Mouse (Mus musculus) megakaryocyte, embryonic 14.5 days (primary cell): ENCODE data around the gene Ptpn3. TPM values are rescaled to one million over a fixed set of nuclear protein-coding genes. Genes with fewer than 3 reads are reported as not detected.

Experiments
- H3K27me3 ChIP-seq: replicated peaks from 2 replicates; pipeline ENCODE3; 2012; ENCODE audit warnings: inconsistent platforms
- H3K36me3 ChIP-seq: replicated peaks from 2 replicates; pipeline ENCODE3; 2012; ENCODE audit warnings: low read length, inconsistent platforms, mixed read lengths
- H3K4me1 ChIP-seq: 2 replicates; pipeline ENCODE4 v1.6.1; 2012; ENCODE audit warnings: inconsistent platforms
- H3K4me3 ChIP-seq: replicated peaks from 2 replicates; pipeline ENCODE3; 2012; ENCODE audit warnings: moderate library complexity, mild to moderate bottlenecking, inconsistent platforms
- H3K9me3 ChIP-seq: 2 replicates; pipeline ENCODE4 v1.6.1; 2012; ENCODE audit warnings: inconsistent platforms
- FLI1 ChIP-seq: IDR thresholded peaks from 2 replicates; pipeline ENCODE4 v1.6.1; 2012; ENCODE audit warnings: low read length, inconsistent platforms, mixed read lengths
- GATA1 ChIP-seq: IDR thresholded peaks from 3 replicates; pipeline ENCODE4 v1.6.1; 2012; ENCODE audit warnings: mixed read lengths, low read length, inconsistent platforms, borderline replicate concordance
- polyA plus RNA-seq: library from polyadenylated mRNA; stranded (reverse); fragments of >175 nt; gene quantifications from 2 replicates; pipeline ENCODE4 v1.2.3, GENCODE M21; 2012; ENCODE audit warnings: low replicate concordance; ENCODE audit not compliant: insufficient read depth

Gene Ptpn3
- polyA plus RNA-seq, 1 experiment = 0.07 TPM

DNA sequence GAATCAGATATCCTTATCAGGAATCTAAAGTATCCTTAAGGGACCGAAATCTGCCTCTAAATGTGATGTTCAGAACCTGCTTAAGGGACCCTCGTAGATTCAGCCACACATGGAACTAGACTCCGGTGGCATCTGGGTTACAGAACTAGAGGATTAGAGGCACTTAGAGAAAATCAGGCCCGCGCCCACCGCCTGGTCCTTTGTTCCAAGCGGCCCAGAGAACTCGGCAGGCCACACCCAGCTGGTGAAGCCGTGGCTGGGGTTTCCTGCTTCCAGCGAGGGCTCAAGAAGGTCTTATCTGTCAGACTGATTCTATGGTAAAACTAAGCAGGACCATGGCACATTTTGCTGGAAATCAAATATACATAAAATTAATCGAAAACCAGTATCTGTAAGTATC, 58.3 kb downstream of the Ptpn3 start:
- Histone ChIP-seq H3K4me3 (no peak overlapping the region), H3K4me1 (peaks cover 5% of the 10 kb centered on the region), H3K27me3 (peaks cover 4% of the 10 kb centered on the region), H3K36me3 (peaks cover 24% of the 10 kb centered on the region), H3K9me3 (no peaks in the 10 kb centered on the region)
- TF ChIP-seq GATA1 = no peak

DNA sequence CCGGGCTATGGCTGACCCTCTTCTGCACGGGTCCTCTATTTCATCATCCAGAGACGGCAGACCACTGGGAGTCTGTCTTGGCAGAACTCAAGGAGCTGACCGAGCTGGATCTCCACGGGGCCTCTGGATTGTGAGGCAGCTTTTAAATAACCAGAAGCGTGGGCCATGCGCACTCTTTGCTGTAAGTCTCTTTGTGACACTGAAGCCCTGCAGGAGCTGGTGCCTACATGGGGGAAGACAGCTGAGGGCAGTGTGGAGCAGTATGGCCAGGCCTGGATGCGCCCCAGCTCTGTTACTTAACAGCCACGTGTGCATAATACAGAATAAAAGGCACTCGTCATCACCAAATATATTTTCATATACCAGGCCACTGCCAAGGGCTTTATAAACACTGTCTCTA, 60.7 kb downstream of the Ptpn3 start:
- Histone ChIP-seq H3K4me1 (peaks cover 4% of the 10 kb centered on the region; the same call in 1 of the 2 replicates), H3K4me3 (no peak overlapping the region), H3K9me3 (no peaks in the 10 kb centered on the region), H3K27me3 (peaks cover 6% of the 10 kb centered on the region), H3K36me3 (peaks cover 23% of the 10 kb centered on the region)
- TF ChIP-seq FLI1 (no peak), GATA1 (no peak)

DNA sequence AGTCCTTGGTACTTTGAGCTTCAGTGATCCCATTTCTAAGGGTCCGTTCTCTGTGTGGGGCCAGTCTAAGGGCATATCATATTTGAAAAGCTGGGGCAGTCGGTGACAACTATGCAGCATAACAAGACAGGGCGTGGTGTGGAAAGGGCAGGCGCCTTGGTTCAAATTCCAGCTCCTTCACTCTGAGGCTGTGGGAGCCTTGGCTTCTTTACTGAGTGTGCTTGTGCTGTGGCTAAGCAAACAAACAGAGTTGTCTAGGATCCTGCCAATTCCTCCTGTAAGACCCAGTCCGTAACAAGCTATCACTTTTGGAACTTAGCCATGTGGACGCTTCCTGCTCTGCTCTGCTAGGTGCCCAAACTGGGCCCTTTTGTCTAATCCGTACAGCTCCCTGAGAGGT, 61.5 kb downstream of the Ptpn3 start:
- peaks cover 25% of the 10 kb centered on the region for H3K36me3 ChIP-seq
- H3K27me3 ChIP-seq = peaks cover 6% of the 10 kb centered on the region
- no peak overlapping the region for H3K4me3 ChIP-seq
- H3K4me1 ChIP-seq = peaks cover 4% of the 10 kb centered on the region; the same call in 1 of the 2 replicates
- no peaks in the 10 kb centered on the region for H3K9me3 ChIP-seq
- TF ChIP-seq GATA1 (no peak), FLI1 (no peak)

DNA sequence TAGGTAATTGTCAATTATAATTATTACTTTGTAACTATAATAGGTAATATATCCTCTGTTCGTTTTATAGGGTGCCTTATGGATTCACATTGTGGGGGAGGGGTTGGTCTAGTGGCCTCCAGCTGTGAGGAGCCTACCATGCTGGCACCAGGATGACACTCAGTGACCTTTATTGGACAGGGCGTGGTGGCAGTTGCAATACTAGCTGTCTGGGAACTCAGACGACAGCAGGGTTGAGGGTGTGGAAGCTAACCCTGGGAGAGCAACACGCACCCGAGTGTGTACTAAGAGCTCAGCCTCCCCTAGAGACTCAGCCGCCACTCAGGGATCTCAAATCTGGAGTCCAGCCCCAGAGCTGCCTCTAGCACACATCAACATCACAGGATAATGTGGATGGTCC, 62.5 kb downstream of the Ptpn3 start:
- H3K27me3 ChIP-seq = peaks cover 6% of the 10 kb centered on the region
- H3K4me3 ChIP-seq = no peak overlapping the region
- TF ChIP-seq FLI1 (no peak), GATA1 (no peak)
- peaks cover 32% of the 10 kb centered on the region for H3K36me3 ChIP-seq
- no peaks in the 10 kb centered on the region for H3K9me3 ChIP-seq
- H3K4me1 ChIP-seq = peaks cover 4% of the 10 kb centered on the region; the same call in 1 of the 2 replicates

DNA sequence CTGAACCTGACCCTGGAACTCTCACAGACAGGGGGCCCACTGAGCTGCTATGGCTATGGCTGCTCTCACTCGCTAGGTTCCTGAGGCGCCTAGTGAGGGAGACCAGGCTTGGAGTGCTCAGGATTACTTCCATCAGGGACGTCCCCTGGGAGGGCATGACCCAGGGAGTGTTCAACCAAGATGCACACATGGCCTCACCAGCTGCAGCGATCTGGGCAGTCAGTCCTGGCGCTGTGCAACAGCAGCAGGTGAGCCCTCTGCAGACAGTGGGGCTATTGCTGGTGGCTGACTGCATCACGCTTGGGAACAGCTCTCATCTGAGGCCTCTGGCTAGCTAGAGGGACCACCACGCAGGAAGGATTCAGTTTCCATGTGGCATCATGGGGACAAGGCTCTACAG, 63.5 kb downstream of the Ptpn3 start:
- Histone ChIP-seq H3K4me1 (peaks cover 4% of the 10 kb centered on the region; the same call in 1 of the 2 replicates), H3K27me3 (peaks cover 6% of the 10 kb centered on the region), H3K36me3 (peaks cover 34% of the 10 kb centered on the region), H3K9me3 (no peaks in the 10 kb centered on the region), H3K4me3 (peak overlapping the region; percentile 11)
- TF ChIP-seq FLI1 = no peak

DNA sequence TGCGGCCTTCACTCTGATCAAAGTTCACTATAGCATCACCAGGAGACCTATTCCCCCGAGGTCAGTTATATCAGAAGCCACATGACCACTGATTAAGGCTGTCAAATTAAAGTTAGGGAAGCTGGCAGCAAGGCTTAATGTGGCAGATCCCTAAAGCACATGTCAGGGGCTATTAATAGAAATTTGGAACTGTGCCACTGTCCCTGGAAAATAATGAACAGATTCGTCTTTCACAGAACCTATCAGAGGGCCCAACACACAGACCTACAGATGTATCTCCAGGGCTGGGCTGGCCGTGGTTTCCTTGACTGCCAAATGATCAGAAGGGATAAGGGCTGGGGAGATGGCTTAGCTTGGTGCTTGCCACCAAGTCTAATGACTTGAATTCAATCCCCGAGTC, 65.1 kb downstream of the Ptpn3 start:
- Histone ChIP-seq H3K4me1 (peaks cover 4% of the 10 kb centered on the region; the same call in 1 of the 2 replicates), H3K4me3 (no peak overlapping the region), H3K27me3 (peaks cover 1% of the 10 kb centered on the region), H3K9me3 (no peaks in the 10 kb centered on the region), H3K36me3 (peaks cover 41% of the 10 kb centered on the region)
- TF ChIP-seq GATA1 (no peak), FLI1 (no peak)

DNA sequence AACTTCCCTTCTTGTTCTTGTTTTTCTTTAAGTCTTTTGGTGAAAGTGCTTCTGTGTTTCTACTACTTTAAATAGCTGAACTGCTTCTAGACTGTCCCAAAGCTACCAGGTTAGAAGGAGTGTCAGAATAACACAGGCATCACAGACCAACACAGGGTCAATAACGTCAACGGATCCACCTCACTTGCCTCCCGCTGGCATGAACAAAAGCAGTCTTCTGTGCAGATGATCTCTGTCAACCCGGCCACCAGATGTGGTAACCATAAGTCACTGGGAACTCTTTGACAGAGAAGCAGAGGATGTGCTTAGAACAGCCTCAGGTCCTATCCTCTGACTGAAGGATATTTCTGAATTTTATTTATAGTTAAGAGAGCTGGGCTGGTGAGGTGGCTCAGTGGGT, 65.9 kb downstream of the Ptpn3 start:
- TF ChIP-seq FLI1 (no peak), GATA1 (no peak)
- Histone ChIP-seq H3K9me3 (no peaks in the 10 kb centered on the region), H3K36me3 (peaks cover 49% of the 10 kb centered on the region), H3K4me3 (no peak overlapping the region), H3K27me3 (peaks cover 1% of the 10 kb centered on the region), H3K4me1 (peaks cover 4% of the 10 kb centered on the region; the same call in 1 of the 2 replicates)

DNA sequence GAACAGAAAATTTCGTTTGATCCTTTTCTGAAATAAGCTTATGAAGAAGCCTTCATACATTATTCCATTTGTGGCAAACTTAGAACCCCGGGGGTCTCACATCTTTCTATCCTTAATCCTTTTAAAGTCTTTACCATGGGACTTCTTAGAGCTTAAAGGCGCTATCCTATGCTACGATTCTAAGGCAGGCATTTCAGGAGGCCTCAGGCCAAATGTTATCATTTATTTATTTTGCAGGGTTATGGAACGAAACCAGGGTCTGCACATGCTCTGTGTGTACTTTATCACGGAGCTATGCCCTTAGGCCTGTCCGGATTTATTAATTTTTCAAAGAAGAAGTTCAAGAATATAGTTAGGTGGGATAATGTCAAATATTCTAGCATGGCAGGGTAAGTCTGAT, 67.3 kb downstream of the Ptpn3 start:
- TF ChIP-seq FLI1 = no peak
- no peaks in the 10 kb centered on the region for H3K9me3 ChIP-seq
- no peak overlapping the region for H3K4me3 ChIP-seq
- H3K4me1 ChIP-seq = peaks cover 4% of the 10 kb centered on the region; the same call in 1 of the 2 replicates
- peaks cover 1% of the 10 kb centered on the region for H3K27me3 ChIP-seq
- peaks cover 50% of the 10 kb centered on the region for H3K36me3 ChIP-seq

DNA sequence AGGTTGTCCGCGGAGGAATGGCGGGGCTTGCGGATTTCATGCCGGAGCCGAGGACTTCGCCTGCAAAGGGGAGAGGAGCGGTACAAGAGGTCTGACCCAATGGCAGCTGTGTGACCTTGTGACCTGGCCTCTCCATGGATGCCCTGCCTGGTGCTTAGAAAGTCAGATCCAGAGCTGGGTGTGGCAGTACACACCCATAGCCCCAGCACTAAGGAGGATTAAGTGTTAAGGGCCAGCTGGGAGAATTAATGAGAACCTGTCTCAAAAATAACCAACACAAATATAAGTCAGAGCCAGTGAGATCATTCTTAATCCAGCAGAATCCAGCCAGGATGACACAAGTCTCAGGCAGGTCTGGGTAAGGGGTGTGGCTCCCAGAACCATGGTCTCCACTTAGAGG, 69.2 kb downstream of the Ptpn3 start:
- peaks cover 4% of the 10 kb centered on the region; the same call in 1 of the 2 replicates for H3K4me1 ChIP-seq
- H3K4me3 ChIP-seq = no peak overlapping the region
- H3K9me3 ChIP-seq = no peaks in the 10 kb centered on the region
- peaks cover 43% of the 10 kb centered on the region for H3K36me3 ChIP-seq
- peaks cover 2% of the 10 kb centered on the region for H3K27me3 ChIP-seq
- TF ChIP-seq GATA1 (no peak), FLI1 (no peak)

DNA sequence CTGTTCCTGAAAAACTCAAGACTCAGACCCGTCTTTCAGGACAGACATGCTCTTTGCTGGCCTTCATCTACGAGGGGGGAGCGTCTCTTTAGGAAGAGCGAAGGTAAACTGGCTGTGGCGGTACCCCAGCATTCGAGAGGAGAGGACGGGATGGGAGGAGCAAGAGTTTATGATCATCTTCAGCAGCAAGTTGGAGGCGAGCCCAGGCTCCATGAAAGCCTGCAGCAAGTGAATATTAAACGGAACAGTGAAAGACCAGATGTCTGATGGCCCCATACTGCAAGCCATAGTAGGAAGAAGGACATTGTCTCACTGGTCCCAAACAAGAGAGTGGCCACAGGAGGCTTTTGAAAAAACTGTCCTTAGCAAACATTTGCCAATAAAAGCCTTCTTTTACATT, 70.3 kb downstream of the Ptpn3 start:
- Histone ChIP-seq H3K9me3 (no peaks in the 10 kb centered on the region), H3K27me3 (peaks cover 2% of the 10 kb centered on the region), H3K36me3 (peaks cover 42% of the 10 kb centered on the region), H3K4me1 (no peaks in the 10 kb centered on the region; the same call in 1 of the 2 replicates), H3K4me3 (no peak overlapping the region)
- no peak for TF ChIP-seq FLI1
- TF ChIP-seq GATA1 = no peak

DNA sequence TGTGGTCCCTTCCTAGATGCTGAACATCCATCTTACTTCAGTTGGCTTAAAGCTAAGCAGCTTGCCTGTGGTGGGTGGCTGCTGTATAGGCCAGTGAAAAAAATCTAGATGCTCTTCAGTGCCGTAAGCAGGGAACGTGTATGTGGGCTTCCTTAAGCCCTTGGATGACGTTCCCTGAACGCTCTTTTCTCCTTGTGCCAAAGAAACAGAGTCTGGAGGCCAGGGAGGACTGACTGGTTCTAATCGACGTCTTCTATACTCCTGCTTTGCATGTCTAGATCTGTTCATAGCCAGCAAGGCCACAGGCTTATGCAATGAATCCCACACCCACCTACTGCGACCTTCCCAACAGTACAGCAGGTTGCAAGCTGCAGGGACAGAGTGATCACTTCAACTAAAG, 71.3 kb downstream of the Ptpn3 start:
- Histone ChIP-seq H3K36me3 (peaks cover 50% of the 10 kb centered on the region), H3K27me3 (peaks cover 2% of the 10 kb centered on the region), H3K4me3 (no peak overlapping the region), H3K9me3 (no peaks in the 10 kb centered on the region), H3K4me1 (no peaks in the 10 kb centered on the region)
- TF ChIP-seq GATA1 (no peak), FLI1 (no peak)
